In genomic region chr4:100375286-100375685, GRCm38 (mm10) we compare ENCODE assay signal across 28 mouse cellular contexts.
DNase-seq lines count a peak whose midpoint lies in the region; ATAC-seq and TF ChIP-seq lines count a peak whose summit lies in the region.
"Had no signal": no experiment of that assay in that cellular context is flagged by ENCODE, and none has a peak within 500 bp of the region (broad histone marks: within the 10 kb centered on the region; RNA-seq: fewer than 3 reads in every experiment).

No protein-coding gene starts in this region.

- no peak overlapping the region for H3K9ac ChIP-seq in forebrain, embryonic 11.5 days (ENCODE audit: low read length)
- H3K9ac ChIP-seq in forebrain, embryonic 13.5 days, result no peak overlapping the region
- H3K9ac ChIP-seq in hindbrain, embryonic 13.5 days, result no peak overlapping the region
- H3K9ac ChIP-seq in hindbrain, embryonic 11.5 days (ENCODE audit: low read depth, low read length), result no peak overlapping the region
- H3K9ac ChIP-seq in midbrain, postnatal 0 days (replicated peaks; ENCODE audit: low read length, poor library complexity, severe bottlenecking), result no peak overlapping the region
- H3K9ac ChIP-seq in midbrain, embryonic 16.5 days (ENCODE audit: low read depth, low read length), result no peak overlapping the region
- H3K9ac ChIP-seq in hindbrain, postnatal 0 days (replicated peaks; ENCODE audit: low read length), result no peak overlapping the region
- H3K9ac ChIP-seq: embryonic facial prominence, embryonic 13.5 days; heart, embryonic 12.5 days; liver, embryonic 14.5 days; midbrain, embryonic 13.5 days had no signal

- no peak for ATAC-seq in forebrain, embryonic 11.5 days (replicated peaks; ENCODE audit: low FRiP score)
- no peak for ATAC-seq in forebrain, embryonic 13.5 days
- ATAC-seq in hindbrain, embryonic 13.5 days (ENCODE audit: low FRiP score), result peak; percentile 49; the same call in 1 of the 2 replicates
- ATAC-seq in hindbrain, embryonic 11.5 days (ENCODE audit: low FRiP score), result no peak
- no peak for ATAC-seq in midbrain, postnatal 0 days (ENCODE audit: low FRiP score)
- ATAC-seq in midbrain, embryonic 16.5 days, result no peak
- peak; percentile 58; the same call in 1 of the 2 replicates for ATAC-seq in hindbrain, postnatal 0 days
- ATAC-seq: inflammation-experienced regulatory T-cells, adult 6 months; midbrain, embryonic 13.5 days had no signal

- H3K27ac ChIP-seq in forebrain, embryonic 11.5 days (ENCODE audit: low read depth, low read length), result no peak overlapping the region
- no peak overlapping the region for H3K27ac ChIP-seq in forebrain, embryonic 13.5 days
- no peak overlapping the region for H3K27ac ChIP-seq in hindbrain, embryonic 13.5 days
- no peak overlapping the region for H3K27ac ChIP-seq in hindbrain, embryonic 11.5 days (ENCODE audit: low read depth, low read length)
- no peak overlapping the region for H3K27ac ChIP-seq in midbrain, postnatal 0 days (ENCODE audit: low read depth, low read length)
- no peak overlapping the region for H3K27ac ChIP-seq in midbrain, embryonic 16.5 days (ENCODE audit: low read length)
- H3K27ac ChIP-seq in hindbrain, postnatal 0 days, result no peak overlapping the region
- H3K27ac ChIP-seq: embryonic facial prominence, embryonic 13.5 days; heart, adult 2 months; liver, embryonic 14.5 days; macrophage; midbrain, embryonic 13.5 days had no signal

- no peak overlapping the region for H3K4me3 ChIP-seq in forebrain, embryonic 11.5 days (ENCODE audit: low read depth, low read length)
- no peak overlapping the region for H3K4me3 ChIP-seq in forebrain, embryonic 13.5 days
- no peak overlapping the region for H3K4me3 ChIP-seq in hindbrain, embryonic 13.5 days
- no peak overlapping the region for H3K4me3 ChIP-seq in hindbrain, embryonic 11.5 days (ENCODE audit: low read depth, low read length)
- H3K4me3 ChIP-seq in midbrain, postnatal 0 days (ENCODE audit: low read depth, low read length), result no peak overlapping the region
- no peak overlapping the region for H3K4me3 ChIP-seq in midbrain, embryonic 16.5 days (ENCODE audit: low read depth, low read length)
- no peak overlapping the region for H3K4me3 ChIP-seq in hindbrain, postnatal 0 days (ENCODE audit: low read length)
- H3K4me3 ChIP-seq: embryonic facial prominence, embryonic 13.5 days; heart, adult 2 months; heart, embryonic 12.5 days; midbrain, embryonic 13.5 days had no signal

- peak; percentile 46 for DNase-seq in forebrain, embryonic 11.5 days (ENCODE audit: low spot score)
- no peak for DNase-seq in hindbrain, embryonic 11.5 days (ENCODE audit: low spot score)
- DNase-seq in midbrain, postnatal 0 days (ENCODE audit: low spot score), result peak; percentile 47
- DNase-seq in hindbrain, postnatal 0 days (ENCODE audit: low spot score), result peak; percentile 38
- DNase-seq: adrenal gland, postnatal 10 days; cerebellum, adult 11 months; cerebellum, adult 9-11 months; gastrocnemius, postnatal 25 days; heart, adult 2 months; heart, postnatal 4 days; kidney, adult 11 months; kidney, postnatal 10 days; layer of hippocampus, postnatal 36 days; liver; lung, adult 2 months; lung, postnatal 10 days; right cerebral cortex, postnatal 14 days; thymus, postnatal 4 days had no signal

- WGBS in forebrain, embryonic 11.5 days, result 91% methylated on average over 5 of the region's 5 CpGs
- WGBS in forebrain, embryonic 13.5 days, result 87% methylated on average over 5 of the region's 5 CpGs
- 77% methylated on average over 5 of the region's 5 CpGs for WGBS in hindbrain, embryonic 13.5 days
- WGBS in hindbrain, embryonic 11.5 days, result 93% methylated on average over 5 of the region's 5 CpGs
- 86% methylated on average over 5 of the region's 5 CpGs for WGBS in midbrain, postnatal 0 days
- WGBS in midbrain, embryonic 16.5 days, result 90% methylated on average over 5 of the region's 5 CpGs
- 52% methylated on average over 5 of the region's 5 CpGs for WGBS in hindbrain, postnatal 0 days

- H3K4me1 ChIP-seq in forebrain, embryonic 11.5 days (replicated peaks; ENCODE audit: control insufficient read depth, insufficient read depth, low read length), result no peaks in the 10 kb centered on the region
- 0 out of 2 replicates have a peak, but pooled peaks cover 8% of the 10 kb centered on the region for H3K4me1 ChIP-seq in forebrain, embryonic 13.5 days
- H3K4me1 ChIP-seq in hindbrain, embryonic 13.5 days (replicated peaks), result peaks cover 6% of the 10 kb centered on the region; the same call in 1 of the 2 replicates
- H3K4me1 ChIP-seq in hindbrain, embryonic 11.5 days (replicated peaks; ENCODE audit: control insufficient read depth, insufficient read depth, low read length), result no peaks in the 10 kb centered on the region
- no peaks in the 10 kb centered on the region for H3K4me1 ChIP-seq in midbrain, postnatal 0 days (ENCODE audit: insufficient read depth, low read length)
- H3K4me1 ChIP-seq in midbrain, embryonic 16.5 days (ENCODE audit: control insufficient read depth, insufficient read depth, low read length), result no peaks in the 10 kb centered on the region
- no peaks in the 10 kb centered on the region for H3K4me1 ChIP-seq in hindbrain, postnatal 0 days (ENCODE audit: insufficient read depth, low read length)
- H3K4me1 ChIP-seq: midbrain, embryonic 13.5 days had no signal

- H3K4me2 ChIP-seq in forebrain, embryonic 11.5 days (ENCODE audit: low read depth, low read length, severe bottlenecking), result no peak overlapping the region
- no peak overlapping the region for H3K4me2 ChIP-seq in forebrain, embryonic 13.5 days
- no peak overlapping the region for H3K4me2 ChIP-seq in hindbrain, embryonic 13.5 days
- H3K4me2 ChIP-seq in hindbrain, embryonic 11.5 days (replicated peaks; ENCODE audit: low read depth, low read length), result no peak overlapping the region
- H3K4me2 ChIP-seq in midbrain, postnatal 0 days (ENCODE audit: low read depth, low read length, poor library complexity, severe bottlenecking), result no peak overlapping the region
- no peak overlapping the region for H3K4me2 ChIP-seq in midbrain, embryonic 16.5 days (ENCODE audit: low read length)
- H3K4me2 ChIP-seq in hindbrain, postnatal 0 days (ENCODE audit: low read depth, low read length), result no peak overlapping the region
- H3K4me2 ChIP-seq: embryonic facial prominence, embryonic 13.5 days; heart, embryonic 12.5 days; midbrain, embryonic 13.5 days had no signal

- H3K27me3 ChIP-seq in forebrain, embryonic 11.5 days (ENCODE audit: control insufficient read depth, insufficient read depth, low read length), result no peaks in the 10 kb centered on the region
- H3K27me3 ChIP-seq in forebrain, embryonic 13.5 days, result no peaks in the 10 kb centered on the region
- no peaks in the 10 kb centered on the region for H3K27me3 ChIP-seq in hindbrain, embryonic 13.5 days
- H3K27me3 ChIP-seq in hindbrain, embryonic 11.5 days (ENCODE audit: control insufficient read depth, insufficient read depth, low read length), result no peaks in the 10 kb centered on the region
- H3K27me3 ChIP-seq in midbrain, postnatal 0 days (ENCODE audit: insufficient read depth, low read length), result no peaks in the 10 kb centered on the region
- H3K27me3 ChIP-seq in midbrain, embryonic 16.5 days (ENCODE audit: control insufficient read depth, insufficient read depth, low read depth, low read length), result no peaks in the 10 kb centered on the region
- H3K27me3 ChIP-seq in hindbrain, postnatal 0 days (ENCODE audit: insufficient read depth, low read length), result no peaks in the 10 kb centered on the region
- H3K27me3 ChIP-seq: embryonic facial prominence, embryonic 13.5 days; midbrain, embryonic 13.5 days had no signal

- no peak for TF ChIP-seq CTCF in midbrain, postnatal 0 days (IDR thresholded peaks at IDR 0.05)
- no peak for TF ChIP-seq CTCF in hindbrain, postnatal 0 days (IDR thresholded peaks at IDR 0.05; ENCODE audit: low read depth)

- no peaks in the 10 kb centered on the region for H3K36me3 ChIP-seq in forebrain, embryonic 11.5 days (ENCODE audit: control insufficient read depth, insufficient read depth, low read length)
- H3K36me3 ChIP-seq in forebrain, embryonic 13.5 days (ENCODE audit: poor library complexity, severe bottlenecking), result no peaks in the 10 kb centered on the region
- H3K36me3 ChIP-seq in hindbrain, embryonic 13.5 days, result no peaks in the 10 kb centered on the region
- no peaks in the 10 kb centered on the region for H3K36me3 ChIP-seq in hindbrain, embryonic 11.5 days (ENCODE audit: control insufficient read depth, insufficient read depth, low read length)
- H3K36me3 ChIP-seq in midbrain, postnatal 0 days (ENCODE audit: insufficient read depth, low read length), result no peaks in the 10 kb centered on the region
- no peaks in the 10 kb centered on the region for H3K36me3 ChIP-seq in midbrain, embryonic 16.5 days (ENCODE audit: control insufficient read depth, insufficient read depth, low read length)
- no peaks in the 10 kb centered on the region for H3K36me3 ChIP-seq in hindbrain, postnatal 0 days (ENCODE audit: insufficient read depth, low read length)
- H3K36me3 ChIP-seq: embryonic facial prominence, embryonic 13.5 days; G1E; heart, embryonic 12.5 days; midbrain, embryonic 13.5 days had no signal

- no peaks in the 10 kb centered on the region for H3K9me3 ChIP-seq in forebrain, embryonic 11.5 days (ENCODE audit: control insufficient read depth, low read length)
- no peaks in the 10 kb centered on the region for H3K9me3 ChIP-seq in forebrain, embryonic 13.5 days (replicated peaks)
- no peaks in the 10 kb centered on the region for H3K9me3 ChIP-seq in hindbrain, embryonic 13.5 days
- no peaks in the 10 kb centered on the region for H3K9me3 ChIP-seq in hindbrain, embryonic 11.5 days (ENCODE audit: control insufficient read depth, low read length)
- H3K9me3 ChIP-seq in midbrain, postnatal 0 days (ENCODE audit: low read length), result no peaks in the 10 kb centered on the region
- no peaks in the 10 kb centered on the region for H3K9me3 ChIP-seq in midbrain, embryonic 16.5 days (replicated peaks; ENCODE audit: control insufficient read depth, low read length, poor library complexity, severe bottlenecking)
- H3K9me3 ChIP-seq in hindbrain, postnatal 0 days (ENCODE audit: low read length), result no peaks in the 10 kb centered on the region
- H3K9me3 ChIP-seq: embryonic facial prominence, embryonic 13.5 days; heart, embryonic 12.5 days; midbrain, embryonic 13.5 days had no signal

Comparison
In these comparisons a context has a peak if more than half of its experiments do, and no peak if none do; other contexts are left out.
1. ATAC-seq: peak in hindbrain, embryonic 13.5 days (single experiment) and hindbrain, postnatal 0 days (single experiment); none in forebrain, embryonic 11.5 days (single experiment), forebrain, embryonic 13.5 days (single experiment), hindbrain, embryonic 11.5 days (single experiment), midbrain, postnatal 0 days (single experiment) and midbrain, embryonic 16.5 days (single experiment).